Mouse (Mus musculus) liver, embryonic 14.5 days (tissue): ENCODE data around the gene B3gat2. TPM values are rescaled to one million over a fixed set of nuclear protein-coding genes. Genes with fewer than 3 reads are reported as not detected.

Experiments used
- ATAC-seq: fragments of 200-750 bp; cut with Nextera tagmentation; 2 replicates; pipeline ENCODE4 v1.8.0; 2017; ENCODE audit warnings: moderate number of reproducible peaks, mild to moderate bottlenecking, moderate library complexity; ENCODE audit not compliant: insufficient read depth
- DNase-seq, 3 experiments: peaks; one replicate each; pipeline ENCODE4 v3.0.0-alpha.2; 2012 to 2013; ENCODE audit warnings: low read depth in 3 of 3, low spot score in 3 of 3
- H3K27ac ChIP-seq: fragments of 300-500 bp; sonication (generic); 2 replicates; pipeline ENCODE4 v1.5.1; 2014; ENCODE audit warnings: moderate library complexity, mild to moderate bottlenecking, control low read depth, inconsistent platforms
- H3K27me3 ChIP-seq: fragments of 300-500 bp; sonication (generic); 2 replicates; pipeline ENCODE4 v1.6.1; 2014; ENCODE audit warnings: mild to moderate bottlenecking, low read length, moderate library complexity; ENCODE audit not compliant: control insufficient read depth, insufficient read depth
- H3K36me3 ChIP-seq: fragments of 300-500 bp; sonication (generic); replicated peaks from 2 replicates; pipeline ENCODE4 v1.6.1; 2014; ENCODE audit warnings: low read depth; ENCODE audit not compliant: control insufficient read depth, insufficient read depth
- H3K4me1 ChIP-seq, 2 experiments: fragments of 200-500 bp in 1 of 2; fragments of 300-500 bp in 1 of 2; sonication (generic) in 1 of 2; replicated peaks; 2 replicates each; pipeline ENCODE4 v1.6.1; 2012 to 2014; ENCODE audit warnings: antibody characterized with exemption in 1 of 2, inconsistent platforms in 1 of 2, low read length in 1 of 2; ENCODE audit not compliant: control insufficient read depth in 2 of 2, insufficient read depth in 2 of 2
- H3K4me2 ChIP-seq: fragments of 300-500 bp; sonication (generic); 2 replicates; pipeline ENCODE4 v1.6.1; 2014; ENCODE audit warnings: low read depth, mild to moderate bottlenecking, control low read depth, moderate library complexity
- H3K4me3 ChIP-seq, 2 experiments: fragments of 200-500 bp in 1 of 2; fragments of 300-500 bp in 1 of 2; sonication (generic) in 1 of 2; 2 replicates each; pipeline ENCODE4 v1.5.1; 2012 to 2014; ENCODE audit warnings: low read depth in 2 of 2, low read length in 2 of 2, mild to moderate bottlenecking in 2 of 2, control low read depth in 1 of 2, inconsistent platforms in 1 of 2, moderate library complexity in 1 of 2; ENCODE audit not compliant: insufficient read depth in 1 of 2
- H3K9ac ChIP-seq: fragments of 300-500 bp; sonication (generic); replicated peaks from 2 replicates; pipeline ENCODE4 v1.6.1; 2014; ENCODE audit warnings: mild to moderate bottlenecking, control low read depth, moderate library complexity
- H3K9me3 ChIP-seq: fragments of 300-500 bp; sonication (generic); 2 replicates; pipeline ENCODE4 v1.6.1; 2016; ENCODE audit warnings: low read length, mixed read lengths; ENCODE audit not compliant: control insufficient read depth
- CTCF ChIP-seq: IDR thresholded peaks from 2 replicates; pipeline ENCODE4 v1.5.1; 2016; ENCODE audit warnings: antibody characterized with exemption, low read depth, control low read depth
- EP300 ChIP-seq: IDR thresholded peaks from 2 replicates; pipeline ENCODE4 v1.6.1; 2016; ENCODE audit warnings: antibody characterized with exemption, low read depth
- WGBS: fragments of 180-500 bp; shearing (Covaris S2); extraction: QIAGEN DNeasy Blood & Tissue Kit; methylation state at CpG from one replicate; pipeline ENCODE4 v1.1.7; 2014; ENCODE audit not compliant: insufficient replicate concordance; 5-methylcytosine and 5-hydroxymethylcytosine counted together
- polyA plus RNA-seq, 2 experiments: library from polyadenylated mRNA; depleted of rRNA in 1 of 2; stranded (reverse) in 1 of 2; unstranded in 1 of 2; fragments of >200 nt; fragmentation: Nextera tagmentation in 1 of 2; extraction: Ambion mirVana in 1 of 2; gene quantifications; 2 replicates each; pipeline versions ENCODE4 v1.2.1 to v1.2.3; 2012 to 2014

Gene B3gat2
- polyA plus RNA-seq, 2 experiments: 0.02 to 0.25 TPM

GRCm38 (mm10) chr1:23762136-23762687 lies 659 bp downstream of the B3gat2 start:
- TF ChIP-seq CTCF: no peak
- Histone ChIP-seq H3K4me2 (peak overlapping the region; percentile 48), H3K4me1 (no peaks in the 10 kb centered on the region), H3K9me3 (no peaks in the 10 kb centered on the region), H3K4me3 (peak overlapping the region; percentile 27 to 28; a peak in 3 of 4 replicates), H3K36me3 (no peaks in the 10 kb centered on the region), H3K27me3 (peaks cover 40% of the 10 kb centered on the region), H3K9ac (no peak overlapping the region), H3K27ac (no peak overlapping the region)
- DNase-seq (no peak), ATAC-seq (no peak)
- under 1% methylated on average over 45 of the region's 45 CpGs for WGBS

GRCm38 (mm10) chr1:23762782-23763630 lies 1.5 kb downstream of the B3gat2 start:
- Histone ChIP-seq H3K9me3 (no peaks in the 10 kb centered on the region), H3K36me3 (no peaks in the 10 kb centered on the region), H3K4me2 (peak overlapping the region; percentile 48), H3K4me3 (peak overlapping the region in 1 of 2 experiments; percentile 27; a peak in 2 of 4 replicates), H3K9ac (no peak overlapping the region), H3K27ac (no peak overlapping the region), H3K4me1 (no peaks in the 10 kb centered on the region), H3K27me3 (peaks cover 40% of the 10 kb centered on the region)
- ATAC-seq (peak; percentile 50; the same call in 1 of the 2 replicates), DNase-seq (peak; percentile 24 to 44 (median 33))
- 3% methylated on average over 65 of the region's 65 CpGs for WGBS
- TF ChIP-seq CTCF (peak; percentile 92), EP300 (no peak)

GRCm38 (mm10) chr1:23763726-23764125 lies 2.2 kb downstream of the B3gat2 start:
- Histone ChIP-seq H3K4me2 (no peak overlapping the region), H3K4me3 (no peak overlapping the region), H3K9me3 (no peaks in the 10 kb centered on the region), H3K27ac (no peak overlapping the region), H3K4me1 (no peaks in the 10 kb centered on the region), H3K9ac (no peak overlapping the region), H3K36me3 (no peaks in the 10 kb centered on the region), H3K27me3 (peaks cover 40% of the 10 kb centered on the region)
- ATAC-seq (no peak), DNase-seq (no peak)
- WGBS: 7% methylated on average over 7 of the region's 7 CpGs
- TF ChIP-seq EP300 (no peak), CTCF (no peak)

- H3K27me3 ChIP-seq: peaks cover 40% of the 10 kb centered on the region
- 63% methylated on average over 4 of the region's 4 CpGs for WGBS
- no peak overlapping the region for H3K4me2 ChIP-seq
- DNase-seq: no peak
- H3K9me3 ChIP-seq: no peaks in the 10 kb centered on the region
- no peak overlapping the region for H3K4me3 ChIP-seq
- H3K27ac ChIP-seq: no peak overlapping the region
- H3K4me1 ChIP-seq: no peaks in the 10 kb centered on the region
- TF ChIP-seq CTCF (no peak), EP300 (no peak)
- no peaks in the 10 kb centered on the region for H3K36me3 ChIP-seq
- no peak for ATAC-seq
- H3K9ac ChIP-seq: no peak overlapping the region
These were observed 3.2 kb downstream of the B3gat2 start for GRCm38 (mm10) chr1:23764710-23765109.

- Histone ChIP-seq H3K4me3 (no peak overlapping the region), H3K27ac (no peak overlapping the region), H3K4me1 (no peaks in the 10 kb centered on the region), H3K27me3 (no peaks in the 10 kb centered on the region), H3K9me3 (no peaks in the 10 kb centered on the region), H3K36me3 (no peaks in the 10 kb centered on the region), H3K4me2 (no peak overlapping the region), H3K9ac (no peak overlapping the region)
- no peak for TF ChIP-seq EP300
- TF ChIP-seq CTCF: no peak
- 48% methylated on average over 3 of the region's 3 CpGs for WGBS
- no peak for ATAC-seq
- no peak for DNase-seq
These were observed 11.5 kb downstream of the B3gat2 start for GRCm38 (mm10) chr1:23773039-23773438.
